Mouse (Mus musculus): ENCODE data around the gene Ephb3. TPM values are rescaled to one million over a fixed set of nuclear protein-coding genes. Genes with fewer than 3 reads are reported as not detected.

Gene Ephb3
- polyA plus RNA-seq (2015; fragmentation: Illumina TruSeq; extraction: RNeasy Lipid Tissue Mini Kit (QIAGEN cat#74804); ENCODE audit: insufficient read depth, low replicate concordance), result 0.69 TPM

GRCm38 (mm10) chr16:21204367-21205092, at the start of gene Ephb3:
TSS of gene Ephb3 (plus strand) at chr16:21204755.

Other genes starting within 250 kb of the Ephb3 start
- gene Teddm3, start 50.8 kb upstream of the Ephb3 start, polyA plus RNA-seq (2015; fragmentation: Illumina TruSeq; extraction: RNeasy Lipid Tissue Mini Kit (QIAGEN cat#74804); ENCODE audit: insufficient read depth, low replicate concordance), result 0.61 TPM
- gene Vps8, start 218.4 kb downstream of the Ephb3 start, polyA plus RNA-seq (2015; fragmentation: Illumina TruSeq; extraction: RNeasy Lipid Tissue Mini Kit (QIAGEN cat#74804); ENCODE audit: insufficient read depth, low replicate concordance), result 22.4 TPM

Measured in spleen, adult 10 weeks (tissue).